17 mouse cellular contexts compared by ENCODE assay signal in genomic region chr14:31684343-31685040, GRCm38 (mm10). TPM values are rescaled to one million over a fixed set of nuclear protein-coding genes. Genes with fewer than 3 reads are reported as not detected.
A peak's percentile ranks its signal among the peaks of the same experiment; 100 is the strongest.
DNase-seq lines count a peak whose midpoint lies in the region; ATAC-seq lines count a peak whose summit lies in the region.
"Had no signal": no experiment of that assay in that cellular context is flagged by ENCODE, and none has a peak within 500 bp of the region (broad histone marks: within the 10 kb centered on the region; RNA-seq: fewer than 3 reads in every experiment).

No protein-coding gene starts in this region.

- H3K36me3 ChIP-seq in limb, embryonic 10.5 days = no peaks in the 10 kb centered on the region
- H3K36me3 ChIP-seq: forebrain, embryonic 12.5 days; limb, embryonic 13.5 days; midbrain, embryonic 15.5 days; neural tube, embryonic 13.5 days had no signal

- 0 out of 2 replicates have a peak overlapping the region, but pooled peaks have one; percentile 14 for H3K27ac ChIP-seq in limb, embryonic 10.5 days
- H3K27ac ChIP-seq: forebrain, embryonic 12.5 days; limb, embryonic 13.5 days; midbrain, embryonic 15.5 days; neural tube, embryonic 13.5 days had no signal

- peak; percentile 48 for DNase-seq in thymus, postnatal 0 days (ENCODE audit: low spot score)
- DNase-seq in thymus, adult 18-20 months = no peak
- peak; percentile 22 for DNase-seq in limb, embryonic 10.5 days (ENCODE audit: low spot score)
- DNase-seq in gastrocnemius, postnatal 4 days (ENCODE audit: low spot score in 2 of 2) = no peak
- no peak for DNase-seq in cerebellum, postnatal 25 days
- DNase-seq in embryo, embryonic 9.5 days (ENCODE audit: extremely low spot score) = no peak
- DNase-seq: cerebellum, adult 18-20 months; gastrocnemius, postnatal 25 days; kidney, postnatal 10 days; layer of hippocampus, postnatal 36 days; retina, postnatal 1 day had no signal

- WGBS in limb, embryonic 10.5 days = 77% methylated on average over 7 of the region's 7 CpGs

- 0 out of 2 replicates have a peak, but pooled peaks cover 13% of the 10 kb centered on the region for H3K4me1 ChIP-seq in limb, embryonic 10.5 days
- H3K4me1 ChIP-seq: forebrain, embryonic 12.5 days had no signal

- no peaks in the 10 kb centered on the region for H3K27me3 ChIP-seq in limb, embryonic 10.5 days (ENCODE audit: low read depth, poor library complexity, severe bottlenecking)
- H3K27me3 ChIP-seq: forebrain, embryonic 12.5 days; limb, embryonic 13.5 days; midbrain, embryonic 15.5 days; neural tube, embryonic 13.5 days had no signal

- H3K9me3 ChIP-seq in limb, embryonic 10.5 days (replicated peaks) = no peaks in the 10 kb centered on the region
- H3K9me3 ChIP-seq: forebrain, embryonic 12.5 days; limb, embryonic 13.5 days; midbrain, embryonic 15.5 days; neural tube, embryonic 13.5 days had no signal

- ATAC-seq in activated CD4-positive, CD25-positive, alpha-beta regulatory T cell, adult 4 months = peak; percentile 74
- ATAC-seq: midbrain, embryonic 15.5 days had no signal

- no peak overlapping the region for H3K4me3 ChIP-seq in limb, embryonic 10.5 days
- H3K4me3 ChIP-seq: forebrain, embryonic 12.5 days; limb, embryonic 13.5 days; midbrain, embryonic 15.5 days; neural tube, embryonic 13.5 days had no signal

RNA-seq across cellular contexts. Expression of gene Hacl1, which starts 43.4 kb away (rescaled TPM):
- 19.6 and 31.3 TPM in 2 replicates for polyA plus RNA-seq in thymus, postnatal 0 days (2015; fragmentation: Nextera tagmentation; extraction: Ambion mirVana)
- polyA plus RNA-seq in activated CD4-positive, CD25-positive, alpha-beta regulatory T cell, adult 4 months (2017; shearing (Covaris generic)) = 10 to 100 TPM; 36.2 to 37.2 TPM
- 6.1 and 9.4 TPM in 2 replicates for polyA plus RNA-seq in limb, embryonic 10.5 days (2016; fragmentation: Nextera tagmentation; extraction: Ambion mirVana)
- 10 to 100 TPM; 15.0 to 15.4 TPM for total RNA-seq in gastrocnemius, postnatal 4 days (2021)

RNA-seq across cellular contexts. Expression of gene Btd, which starts 43.7 kb away (rescaled TPM):
- 21.2 and 23.2 TPM in 2 replicates for polyA plus RNA-seq in thymus, postnatal 0 days (2015; fragmentation: Nextera tagmentation; extraction: Ambion mirVana)
- polyA plus RNA-seq in activated CD4-positive, CD25-positive, alpha-beta regulatory T cell, adult 4 months (2017; shearing (Covaris generic)) = 10 to 100 TPM; 19.7 to 29.2 TPM
- polyA plus RNA-seq in limb, embryonic 10.5 days (2016; fragmentation: Nextera tagmentation; extraction: Ambion mirVana) = 12.1 and 16.3 TPM in 2 replicates
- 10 to 100 TPM; 16.9 to 19.1 TPM for total RNA-seq in gastrocnemius, postnatal 4 days (2021)

RNA-seq across cellular contexts. Expression of gene Gm49387, which starts 43.8 kb away (rescaled TPM):
- 2.6 and 3.2 TPM in 2 replicates for polyA plus RNA-seq in thymus, postnatal 0 days (2015; fragmentation: Nextera tagmentation; extraction: Ambion mirVana)
- polyA plus RNA-seq in activated CD4-positive, CD25-positive, alpha-beta regulatory T cell, adult 4 months (2017; shearing (Covaris generic)) = not detected
- polyA plus RNA-seq in limb, embryonic 10.5 days (2016; fragmentation: Nextera tagmentation; extraction: Ambion mirVana) = 0.36 and 0.50 TPM in 2 replicates
- total RNA-seq in gastrocnemius, postnatal 4 days (2021) = not detected
- total RNA-seq: adrenal gland, postnatal 4 days; layer of hippocampus, postnatal 36 days had no signal

Comparison
In these comparisons a context has a peak if more than half of its experiments do, and no peak if none do; other contexts are left out.
1. DNase-seq: peak in thymus, postnatal 0 days (single experiment) and limb, embryonic 10.5 days (single experiment); none in thymus, adult 18-20 months (0 of 2), gastrocnemius, postnatal 4 days (0 of 2), cerebellum, postnatal 25 days (0 of 2) and embryo, embryonic 9.5 days (single experiment).